Mouse (Mus musculus) common myeloid progenitor, adult 5-6 weeks (primary cell): ENCODE results near the gene Hoxd13. TPM values are rescaled to one million over a fixed set of nuclear protein-coding genes. Genes with fewer than 3 reads are reported as not detected.

Experiments
- ATAC-seq: replicated peaks from 2 replicates; pipeline ENCODE4 v1.8.0; 2016; ENCODE audit warnings: low read depth, mild to moderate bottlenecking, moderate TSS enrichment, inconsistent platforms; ENCODE audit not compliant: poor library complexity, severe bottlenecking
- total RNA-seq: library from RNA; stranded (forward); fragments of 200-1000, 187-1606 nt; gene quantifications from 2 replicates; pipeline ENCODE4 v1.2.3, GENCODE M21; 2017

Gene Hoxd13
- not detected in 2 replicates for total RNA-seq

DNA sequence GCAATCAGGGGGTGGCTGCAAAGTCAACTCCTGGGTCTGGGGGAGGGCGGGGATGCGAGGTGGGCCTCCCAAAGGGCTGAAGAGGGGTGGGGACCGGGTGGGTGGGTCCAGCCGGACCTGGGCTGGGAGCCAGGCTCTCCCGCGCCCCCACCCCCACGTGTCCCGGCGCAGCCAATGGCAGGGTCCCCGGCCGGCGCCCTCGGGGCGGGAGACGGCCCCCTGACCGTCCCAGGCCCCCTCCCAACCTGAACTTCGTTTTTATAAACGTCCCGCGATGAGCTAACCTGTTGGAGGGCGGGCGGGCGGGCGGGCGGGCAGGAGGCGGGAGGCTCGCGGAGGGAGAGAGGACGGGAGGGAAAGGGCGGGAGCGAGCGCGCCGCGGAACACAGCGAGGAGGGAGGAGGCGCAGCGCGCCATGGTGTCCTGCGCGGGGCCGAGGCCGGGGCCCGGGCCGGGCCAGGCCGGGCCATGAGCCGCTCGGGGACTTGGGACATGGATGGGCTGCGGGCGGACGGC is at the start of gene Hoxd13:
TSS of gene Hoxd13 (plus strand) at position 469 of the 516 bp plus-strand sequence.
- no peak for ATAC-seq

DNA sequence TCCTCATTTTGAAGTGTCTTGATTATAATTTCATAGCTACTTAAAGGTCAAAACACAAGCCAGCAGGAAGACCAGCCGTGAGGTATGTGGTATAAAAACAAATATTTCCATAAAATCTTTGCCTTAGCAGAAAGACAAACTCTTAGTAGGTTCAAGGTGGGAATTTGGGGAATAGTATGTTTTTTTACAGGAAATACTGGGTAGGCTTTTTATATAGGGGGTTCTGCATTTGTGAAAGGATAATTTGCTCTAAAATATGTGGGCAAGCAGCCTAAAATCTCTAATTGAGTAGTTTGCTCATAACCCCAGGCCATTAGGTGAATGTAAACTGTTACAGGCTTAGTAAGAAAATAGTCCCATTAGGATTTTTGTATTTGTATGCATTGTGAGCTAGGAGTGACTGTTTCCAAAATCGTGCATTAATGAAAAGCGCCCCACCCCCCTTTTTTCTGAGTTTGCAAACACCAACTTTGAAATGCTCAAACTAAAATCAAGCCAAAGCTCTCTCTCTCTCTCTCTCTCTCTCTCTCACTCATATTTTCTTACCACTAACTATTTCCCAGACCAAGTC is 48.3 kb upstream of the Hoxd13 start:
- no peak for ATAC-seq

DNA sequence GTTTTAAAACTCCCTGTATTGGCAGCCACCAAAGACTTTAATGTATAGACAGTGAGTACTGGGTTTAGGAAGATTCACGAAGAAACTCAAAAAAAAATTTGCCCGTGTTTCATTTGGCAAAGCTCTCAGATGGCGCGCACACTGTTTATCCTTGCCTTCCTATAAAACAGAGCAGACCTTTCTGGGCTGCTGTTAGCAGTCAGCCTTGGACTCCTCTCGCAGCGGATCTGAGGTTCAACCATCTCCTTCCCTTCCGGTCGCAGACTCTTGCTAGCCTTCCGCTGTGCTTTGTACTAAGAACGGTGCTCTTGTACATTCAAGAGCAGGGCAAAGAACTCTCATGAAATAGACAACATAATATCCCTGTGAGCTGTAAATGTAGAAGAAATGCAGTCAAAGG is 47.7 kb upstream of the Hoxd13 start:
- ATAC-seq = no peak

DNA sequence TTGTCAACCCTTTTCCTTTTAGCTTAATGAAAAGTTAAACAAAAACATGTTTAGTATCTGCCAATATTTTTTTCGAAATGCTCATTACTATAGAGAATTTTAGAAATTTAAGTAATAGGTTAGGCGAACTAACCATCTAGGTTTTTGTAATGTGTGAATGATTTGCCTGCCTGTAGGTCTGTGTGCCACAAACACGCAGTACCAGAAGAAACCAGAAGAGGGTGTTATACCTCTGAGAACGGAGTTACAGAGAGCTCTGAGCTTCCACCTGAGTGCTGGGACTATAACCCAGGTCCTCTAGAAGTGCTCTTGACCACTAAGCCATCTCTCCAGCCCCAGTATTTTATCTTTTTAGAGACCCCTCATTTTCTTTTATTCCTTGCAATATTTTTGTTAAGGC is 32.7 kb upstream of the Hoxd13 start:
- no peak for ATAC-seq

DNA sequence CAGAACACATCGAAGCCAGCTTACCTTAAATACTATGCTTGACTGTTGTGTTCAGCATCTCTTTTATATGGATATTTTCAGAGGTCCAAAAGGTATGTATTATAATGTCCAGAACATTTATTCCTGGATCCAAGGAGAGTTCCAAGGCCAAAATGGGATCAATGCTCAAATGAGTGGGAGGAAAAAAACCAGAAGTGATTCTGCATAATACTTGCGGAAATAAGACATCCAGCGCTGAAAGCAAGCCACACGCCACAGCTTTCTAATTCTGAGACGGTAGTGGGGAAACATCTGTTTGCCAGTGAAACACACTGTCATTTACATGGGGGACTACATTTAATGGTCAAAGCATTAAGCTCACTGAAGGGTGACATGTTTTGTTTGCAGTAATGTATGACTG is 25.7 kb upstream of the Hoxd13 start:
- ATAC-seq = 0 out of 2 replicates have a peak, but pooled peaks have one; percentile 29

DNA sequence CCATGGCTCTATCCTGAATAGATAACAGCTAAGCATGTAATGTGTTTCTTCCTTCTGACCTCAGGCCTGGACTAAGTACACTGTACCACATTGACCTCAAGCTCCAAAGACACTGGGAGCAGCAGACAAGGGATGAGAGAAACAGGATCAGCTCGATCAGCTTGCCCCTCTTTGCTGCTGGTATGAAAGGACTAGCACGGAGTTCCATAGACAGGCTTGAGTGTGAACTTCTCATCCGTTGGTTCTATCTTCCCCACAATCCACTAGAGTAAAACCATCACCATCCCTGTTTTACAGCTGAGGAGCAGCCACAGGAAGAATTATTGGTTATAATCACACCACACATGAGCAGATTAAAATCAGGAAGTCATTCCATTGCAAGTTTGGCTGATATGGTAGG is 22.5 kb upstream of the Hoxd13 start:
- ATAC-seq = no peak

DNA sequence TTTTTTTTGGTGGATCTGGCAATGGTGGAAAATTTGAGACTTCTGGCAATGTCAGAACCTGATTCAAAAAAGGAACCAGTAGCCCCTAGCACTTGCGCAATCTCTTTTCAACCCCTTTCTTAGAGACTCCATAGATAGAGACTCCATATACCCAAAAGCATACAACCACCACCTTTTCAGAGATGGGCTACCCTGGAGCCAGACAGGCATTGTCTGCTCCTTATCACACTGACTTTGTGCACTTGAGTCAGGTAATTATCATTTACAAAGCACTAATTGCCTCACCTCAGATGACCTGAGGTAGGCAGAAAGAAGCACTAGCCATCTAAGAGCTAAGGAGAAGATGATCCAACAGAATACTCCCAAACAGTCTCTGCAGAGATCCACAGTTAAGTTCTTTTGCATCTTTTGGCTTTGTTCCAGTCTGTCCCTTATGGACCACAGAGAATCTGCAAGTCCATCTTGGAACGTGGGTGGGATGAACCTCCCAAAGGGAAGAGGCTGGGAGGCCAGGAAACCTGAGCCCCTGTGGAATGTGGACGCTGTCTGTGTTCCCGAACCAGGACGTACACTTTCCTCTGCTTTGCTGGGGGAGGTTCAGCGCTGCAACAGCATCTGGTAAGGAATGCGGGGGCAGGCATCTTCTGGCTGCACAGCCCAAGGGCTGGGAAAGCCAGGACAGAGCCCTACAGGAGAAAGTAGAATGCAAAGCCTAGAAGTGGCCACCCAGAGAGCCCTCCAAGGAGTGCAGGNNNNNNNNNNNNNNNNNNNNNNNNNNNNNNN is 20.8 kb upstream of the Hoxd13 start:
- no peak for ATAC-seq

DNA sequence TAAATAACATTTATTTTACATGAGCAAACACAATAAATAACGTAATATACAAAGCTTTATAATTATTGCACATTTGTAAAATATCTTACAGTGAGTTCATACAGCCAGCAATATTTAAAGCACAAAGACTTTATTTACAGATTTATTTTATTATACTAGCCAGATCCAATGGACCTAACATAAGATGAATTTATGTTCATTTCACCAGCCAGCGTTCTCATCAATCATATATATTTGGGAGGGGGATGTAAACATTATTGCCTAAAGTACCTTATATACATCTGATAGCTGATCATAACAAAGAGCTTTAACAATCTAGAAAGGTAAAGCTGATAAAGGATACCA is 15.1 kb upstream of the Hoxd13 start:
- no peak for ATAC-seq

DNA sequence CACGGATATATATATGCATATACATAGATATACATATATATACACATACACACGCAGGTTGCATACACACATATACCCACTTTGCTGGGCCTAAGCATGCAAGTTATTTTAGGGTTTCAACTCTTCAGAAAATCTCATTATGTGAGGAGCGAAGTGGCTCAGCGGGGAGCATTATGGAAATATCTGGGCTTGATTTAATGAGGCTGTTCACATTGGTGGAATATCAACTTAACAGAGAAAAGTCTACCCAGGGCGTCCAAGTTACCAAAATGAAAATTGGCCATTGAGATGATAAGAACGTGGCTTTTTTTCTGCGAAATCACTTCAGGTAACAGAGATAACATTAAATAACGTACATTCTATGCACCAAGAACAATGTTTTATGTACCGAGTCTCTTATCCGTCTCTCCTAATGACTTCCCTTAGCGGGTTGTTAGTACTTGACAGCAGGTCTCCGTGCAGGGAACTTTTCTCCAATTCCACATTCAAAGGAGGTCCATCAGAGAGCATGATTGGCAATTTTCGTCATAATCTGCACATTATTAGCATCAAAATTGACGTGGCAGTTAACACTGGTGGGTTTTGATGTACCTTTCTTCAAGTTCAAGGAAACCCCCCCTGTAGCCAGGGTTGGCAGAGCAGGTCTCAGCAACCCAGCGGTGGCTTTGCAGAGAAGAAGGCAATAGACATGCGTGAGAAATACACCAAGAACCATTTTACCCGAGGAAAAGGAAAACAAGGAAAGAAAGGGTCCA is 14.2 kb upstream of the Hoxd13 start:
- ATAC-seq = no peak

DNA sequence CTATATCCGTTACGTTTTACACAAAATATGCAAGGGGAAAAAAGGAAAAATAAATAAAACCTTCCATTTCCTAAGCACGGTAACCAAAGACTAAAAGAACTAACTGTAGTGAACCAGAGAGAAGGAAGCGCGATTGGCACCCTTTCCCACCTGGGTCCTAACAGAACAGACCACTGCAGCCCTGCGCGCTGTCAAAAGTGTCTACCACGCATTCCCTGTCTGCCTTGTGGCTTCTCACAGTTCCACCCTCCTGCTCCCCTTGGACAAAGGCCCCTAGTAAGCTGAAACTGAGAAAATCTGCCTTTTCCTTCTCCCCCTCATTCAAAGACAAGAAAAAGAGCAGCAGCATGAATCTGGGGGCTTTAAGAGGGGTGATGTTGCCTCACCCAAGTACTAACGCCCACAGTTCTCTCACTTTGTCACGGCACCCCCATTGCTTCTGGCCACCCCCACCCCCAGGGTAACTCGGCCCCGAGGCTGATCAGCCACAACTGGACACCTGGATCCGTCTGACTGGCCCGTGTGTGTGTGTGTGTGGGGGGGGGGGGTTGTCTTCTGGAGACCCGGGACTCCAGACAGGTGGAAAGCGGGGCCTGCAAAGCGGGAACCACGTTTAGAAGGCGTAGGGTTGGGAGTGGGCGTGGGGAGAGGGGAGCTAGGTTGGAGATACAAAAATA is 13.2 kb upstream of the Hoxd13 start:
- no peak for ATAC-seq

DNA sequence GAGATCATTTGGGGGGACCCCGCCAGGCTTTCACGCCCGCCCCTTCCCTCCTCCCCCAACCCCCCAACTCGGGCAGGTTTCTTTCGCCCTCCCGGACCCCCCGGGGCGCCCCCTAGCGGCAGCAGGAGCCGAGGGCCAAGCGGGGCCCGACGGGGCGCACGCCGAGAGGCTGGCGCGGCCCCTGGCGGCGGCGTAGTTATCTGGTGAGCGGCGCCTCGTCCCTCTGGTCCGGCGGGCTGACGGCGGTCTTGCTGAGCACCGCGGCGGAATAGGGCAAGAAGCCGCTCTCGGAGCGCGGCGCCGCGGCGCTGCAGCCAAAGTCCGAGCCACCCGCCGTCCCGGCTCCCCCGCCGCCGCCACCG is 12.7 kb upstream of the Hoxd13 start:
- ATAC-seq = 0 out of 2 replicates have a peak, but pooled peaks have one; percentile 38

DNA sequence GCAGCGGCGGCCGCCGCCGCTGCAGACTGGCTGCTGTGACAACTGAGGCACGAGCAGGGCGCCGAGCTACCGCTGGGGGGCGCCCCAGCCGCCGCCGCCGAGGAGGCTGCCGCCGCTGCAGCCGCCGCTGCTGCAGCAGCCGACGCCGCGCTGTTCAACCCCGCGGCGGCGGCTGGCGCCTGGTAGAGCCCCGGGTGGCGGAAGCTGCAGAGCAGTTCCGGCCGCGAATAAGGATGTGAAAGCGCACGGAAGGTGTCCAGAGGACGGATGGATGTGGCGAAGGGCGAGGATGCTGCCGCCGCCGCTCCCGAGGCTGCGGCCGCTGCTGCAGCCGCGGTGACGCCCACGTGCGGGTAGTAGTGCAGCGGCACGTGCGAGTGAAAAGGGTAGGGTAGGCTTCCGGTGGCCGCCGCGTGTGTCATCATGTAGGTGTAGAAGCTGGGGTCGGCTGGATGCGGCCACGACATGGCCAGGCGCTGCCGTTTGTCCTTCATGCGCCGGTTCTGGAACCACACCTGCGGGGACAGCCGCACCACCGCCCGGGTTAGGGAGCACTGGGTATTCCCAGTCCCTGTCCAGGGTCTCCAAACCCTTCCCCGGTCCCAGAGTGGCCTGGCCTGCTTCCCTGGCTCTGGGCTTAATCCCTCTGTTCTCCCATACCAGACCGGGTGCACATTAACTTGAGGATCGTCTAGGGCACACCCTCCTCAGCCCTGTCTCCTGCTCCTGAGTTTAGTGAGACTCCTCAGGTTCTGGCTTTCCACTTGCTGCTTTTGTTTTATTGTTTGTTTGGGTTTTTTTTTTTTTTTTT is 12.1 kb upstream of the Hoxd13 start:
- peak; percentile 52 for ATAC-seq

DNA sequence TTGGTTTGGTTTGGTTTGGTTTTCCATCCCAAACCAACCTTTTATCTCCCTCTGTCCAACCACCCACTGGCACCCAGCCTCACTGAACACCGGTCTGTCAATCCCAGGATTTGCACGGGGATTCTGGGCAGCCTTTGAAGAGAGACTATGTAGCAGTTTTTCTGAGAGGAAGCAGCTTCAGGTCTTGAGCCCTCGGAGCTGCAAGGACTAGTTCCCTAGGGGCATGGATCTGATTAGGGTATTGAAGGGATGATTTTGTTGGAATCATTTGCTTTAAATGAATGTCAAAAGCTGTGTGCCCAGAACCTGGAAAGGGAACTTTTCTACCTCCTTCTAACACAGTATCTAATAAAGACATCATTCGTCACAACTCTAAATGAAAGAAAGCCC is 11.5 kb upstream of the Hoxd13 start:
- ATAC-seq = no peak

DNA sequence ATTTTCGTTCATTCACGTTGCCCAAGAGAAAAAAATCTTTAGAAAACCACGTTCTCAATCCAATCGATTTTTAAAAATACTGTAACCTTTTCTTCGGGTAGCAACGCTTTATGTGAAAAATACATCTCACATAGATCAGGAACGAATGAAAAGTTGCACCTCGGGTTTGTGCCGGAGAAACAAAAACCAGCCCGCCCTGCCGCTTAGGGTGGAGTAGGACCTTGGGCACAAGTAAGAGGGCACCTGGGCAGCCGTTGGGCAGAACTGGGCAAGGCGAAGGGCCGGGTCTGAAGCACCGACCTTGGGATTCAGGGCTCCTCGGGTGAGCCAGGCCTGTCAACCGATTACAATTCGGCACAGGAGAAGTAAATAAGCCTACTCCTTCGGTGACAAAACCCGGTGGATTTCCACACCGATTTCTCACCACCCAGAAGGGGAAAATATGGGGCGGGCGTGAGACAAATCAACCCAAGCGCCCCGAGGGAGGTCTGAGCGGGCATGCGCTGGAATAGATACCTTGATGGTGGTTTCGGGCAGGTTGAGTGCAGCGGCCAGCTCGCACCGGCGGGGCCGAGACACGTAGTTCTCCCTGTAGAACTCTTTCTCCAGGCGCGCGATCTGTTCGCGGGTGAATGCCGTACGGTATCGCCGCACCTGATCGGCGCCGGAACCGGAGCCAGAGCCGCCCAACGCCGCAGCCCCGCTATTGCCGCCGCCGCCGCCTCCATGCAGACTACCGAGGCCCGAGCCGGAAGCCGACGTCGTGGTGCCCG is 10.7 kb upstream of the Hoxd13 start:
- no peak for ATAC-seq

DNA sequence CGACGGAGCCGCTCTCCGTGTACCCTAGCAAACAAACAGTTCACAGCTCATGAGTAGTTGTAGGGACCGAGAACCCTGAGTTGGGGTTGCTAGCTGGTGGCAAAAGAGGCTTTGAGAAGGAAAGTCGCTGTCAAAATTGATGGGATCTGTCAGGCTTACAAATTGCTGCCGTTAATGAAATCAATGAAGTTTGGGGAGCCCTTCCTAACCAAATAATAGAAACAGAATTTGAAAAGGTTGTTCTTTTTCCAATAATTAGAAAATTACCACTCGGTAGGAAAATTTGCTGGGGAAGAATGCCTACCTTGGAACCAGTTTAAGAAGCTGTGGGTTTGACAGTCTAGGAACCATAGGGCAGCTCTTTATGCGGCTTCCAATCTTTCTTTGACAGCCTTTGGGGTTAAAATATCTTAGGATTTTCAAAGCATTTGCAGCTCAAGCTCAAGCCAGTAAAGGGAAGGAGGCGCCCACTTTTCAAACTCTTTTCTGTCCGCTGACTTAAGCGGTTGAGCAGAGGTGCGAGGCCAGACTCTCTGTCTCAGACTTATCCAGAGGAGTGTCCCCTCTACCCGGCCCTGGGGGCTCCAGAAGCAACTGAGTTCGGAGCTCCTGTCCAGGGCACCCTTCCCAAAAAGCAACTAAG is 10.0 kb upstream of the Hoxd13 start:
- no peak for ATAC-seq

DNA sequence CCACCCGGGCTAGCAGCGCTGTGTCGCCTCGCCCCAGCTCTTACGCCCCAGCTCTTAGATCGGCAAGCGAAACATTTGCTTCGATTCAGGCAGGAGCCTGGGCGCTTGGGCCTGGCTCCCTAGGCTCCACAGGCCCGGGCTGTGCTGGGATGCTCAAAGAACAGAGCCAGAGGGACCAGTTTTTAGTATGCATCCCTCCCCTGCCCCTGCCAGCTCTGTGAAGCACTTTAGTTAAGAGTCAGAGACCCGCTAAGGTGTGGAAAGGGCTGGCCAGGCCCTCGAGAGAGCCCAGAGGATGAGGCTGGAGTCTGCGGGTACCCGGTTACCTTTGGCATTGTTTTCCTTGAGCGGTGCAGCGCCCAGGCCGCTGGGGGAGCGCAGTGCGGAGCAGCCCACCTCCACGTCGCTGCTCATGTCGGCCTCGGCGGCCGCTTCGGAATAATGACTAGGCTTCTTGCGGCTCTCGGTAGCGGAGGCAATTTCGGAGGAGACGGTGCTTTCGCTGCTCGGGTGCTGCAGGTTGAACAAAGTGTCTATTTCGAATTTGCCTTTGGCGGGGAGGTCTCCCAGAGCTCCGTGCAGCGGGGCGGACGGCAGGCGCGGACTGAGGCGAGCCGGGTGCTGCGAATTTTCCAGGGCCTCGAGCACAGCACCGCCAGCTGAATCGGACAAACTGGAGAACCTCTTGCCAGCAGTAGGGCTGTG is 9.3 kb upstream of the Hoxd13 start:
- no peak for ATAC-seq

DNA sequence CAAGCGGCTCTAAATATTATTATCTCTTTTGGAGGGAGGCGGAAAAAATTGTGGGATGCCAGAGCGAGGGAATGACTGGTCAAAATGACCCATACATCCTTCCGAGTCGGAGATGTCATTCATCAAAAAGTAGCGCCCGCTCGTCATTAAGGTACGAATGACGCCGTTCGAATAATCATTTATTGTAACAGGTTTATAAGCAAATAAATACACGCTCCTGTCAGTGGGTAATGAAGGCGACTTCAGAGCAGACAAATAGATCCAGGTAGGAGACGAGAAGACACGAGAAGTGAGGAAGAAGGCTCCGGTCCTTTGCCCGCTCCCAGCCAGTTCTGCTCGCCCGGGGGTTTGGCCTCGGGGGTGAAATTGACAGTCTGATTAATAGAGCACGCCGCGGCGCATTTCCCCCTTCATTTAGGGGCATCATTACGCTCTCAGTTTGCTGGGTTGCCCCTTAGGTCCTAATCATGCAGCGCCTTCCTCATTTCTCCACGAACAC is 8.6 kb upstream of the Hoxd13 start, which contains the start of gene Evx2:
TSS of gene Evx2 (minus strand) at position 51 of the 499 bp plus-strand sequence.
- ATAC-seq = no peak
